Mouse (Mus musculus) kidney, postnatal 0 days (tissue): ENCODE data around the gene Nedd9. TPM values are rescaled to one million over a fixed set of nuclear protein-coding genes. Genes with fewer than 3 reads are reported as not detected.
A peak's percentile ranks its signal among the peaks of the same experiment; 100 is the strongest.

Experiments used
- ATAC-seq: fragments of 200-750 bp; cut with Nextera tagmentation; replicated peaks from 2 replicates; pipeline ENCODE4 v1.8.0; 2017; ENCODE audit warnings: low read depth, moderate number of reproducible peaks, moderate TSS enrichment, moderate library complexity; ENCODE audit not compliant: low FRiP score
- DNase-seq: peaks from one replicate; pipeline ENCODE4 v3.0.0-alpha.2; 2016; ENCODE audit warnings: low spot score
- H3K27ac ChIP-seq: fragments of 300-500 bp; sonication (generic); 2 replicates; pipeline ENCODE4 v1.5.1; 2014; ENCODE audit warnings: mild to moderate bottlenecking
- H3K27me3 ChIP-seq: fragments of 300-500 bp; sonication (generic); 2 replicates; pipeline ENCODE4 v1.6.1; 2014; ENCODE audit warnings: low read length, mixed read lengths; ENCODE audit not compliant: insufficient read depth
- H3K36me3 ChIP-seq: fragments of 300-500 bp; sonication (generic); 2 replicates; pipeline ENCODE4 v1.6.1; 2014; ENCODE audit warnings: low read length, mixed read lengths; ENCODE audit not compliant: insufficient read depth
- H3K4me1 ChIP-seq: fragments of 300-500 bp; sonication (generic); replicated peaks from 2 replicates; pipeline ENCODE4 v1.6.1; 2014; ENCODE audit warnings: antibody characterized with exemption, low read length, mixed read lengths; ENCODE audit not compliant: insufficient read depth
- H3K4me2 ChIP-seq: fragments of 300-500 bp; sonication (generic); 2 replicates; pipeline ENCODE4 v1.6.1; 2014; ENCODE audit warnings: mild to moderate bottlenecking, low read length, moderate library complexity, mixed read lengths
- H3K4me3 ChIP-seq: fragments of 300-500 bp; sonication (generic); replicated peaks from 2 replicates; pipeline ENCODE4 v1.5.1; 2014; ENCODE audit warnings: low read depth, low read length
- H3K9ac ChIP-seq: fragments of 300-500 bp; sonication (generic); 2 replicates; pipeline ENCODE4 v1.6.1; 2014; ENCODE audit warnings: low read depth, low read length
- H3K9me3 ChIP-seq: fragments of 300-500 bp; sonication (generic); replicated peaks from 2 replicates; pipeline ENCODE4 v1.6.1; 2016; ENCODE audit warnings: low read length, inconsistent platforms, mixed read lengths
- CTCF ChIP-seq: IDR thresholded peaks from 2 replicates; pipeline ENCODE4 v1.5.1; 2016; ENCODE audit warnings: antibody characterized with exemption, low read depth, mild to moderate bottlenecking, moderate library complexity
- WGBS: fragments of 180-500 bp; shearing (Covaris S2); extraction: QIAGEN DNeasy Blood & Tissue Kit; methylation state at CpG from one replicate; pipeline ENCODE4 v1.1.7; 2014; 5-methylcytosine and 5-hydroxymethylcytosine counted together
- polyA plus RNA-seq: library from polyadenylated mRNA; unstranded; fragments of >200 nt; fragmentation: Nextera tagmentation; extraction: Ambion mirVana; gene quantifications from 2 replicates; pipeline ENCODE4 v1.2.1, GENCODE M21; 2015

Nedd9 gene
- polyA plus RNA-seq, 1 experiment from 2014 or later = 27.3 TPM

DNA sequence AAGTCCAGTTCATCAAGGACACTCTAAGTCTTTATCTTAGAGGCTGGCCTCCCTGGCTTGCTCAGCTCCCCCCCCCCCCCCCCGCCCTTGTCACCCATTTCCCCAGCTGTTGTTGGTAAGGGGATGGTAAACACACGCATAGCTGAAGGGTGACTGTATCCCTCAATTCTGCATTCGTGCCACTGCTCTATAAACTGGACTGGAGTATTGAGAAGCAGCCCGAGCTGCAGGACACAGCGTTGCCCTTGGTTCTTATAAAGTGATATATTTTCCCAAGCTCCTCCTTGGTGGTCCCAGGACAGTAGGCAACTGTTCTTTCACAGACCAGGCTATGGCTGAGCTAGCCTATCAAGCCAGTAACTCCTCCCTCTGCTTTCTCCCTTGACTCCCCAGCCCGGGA is 85.4 kb downstream of the Nedd9 start:
- Histone ChIP-seq H3K27me3 (no peaks in the 10 kb centered on the region), H3K4me3 (no peak overlapping the region), H3K9ac (no peak overlapping the region), H3K4me2 (no peak overlapping the region), H3K9me3 (no peaks in the 10 kb centered on the region), H3K36me3 (no peaks in the 10 kb centered on the region), H3K4me1 (0 out of 2 replicates have a peak, but pooled peaks cover 2% of the 10 kb centered on the region), H3K27ac (no peak overlapping the region; the same call in 1 of the 2 replicates)
- TF ChIP-seq CTCF = no peak
- ATAC-seq (no peak), DNase-seq (no peak)
- 69% methylated on average over 5 of the region's 6 CpGs for WGBS

DNA sequence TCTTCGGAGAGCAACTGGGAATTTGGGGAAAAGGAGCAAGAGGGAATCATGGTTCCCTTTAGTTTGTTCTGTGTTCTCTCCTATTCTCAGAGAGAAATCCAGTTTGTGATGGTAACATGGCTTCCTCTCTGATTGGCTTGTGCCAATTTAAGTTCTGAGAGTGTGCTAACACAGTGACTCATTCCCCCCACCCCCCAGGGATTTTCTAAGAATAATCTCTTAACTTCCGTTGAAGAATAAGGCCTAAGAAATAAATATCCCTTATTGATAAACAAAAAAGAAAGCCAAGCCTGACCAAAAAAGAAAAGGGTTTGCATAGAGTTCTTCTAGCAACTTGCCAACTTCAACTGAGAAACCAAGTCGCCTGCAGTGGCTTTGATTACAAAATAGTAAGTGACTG is 86.9 kb downstream of the Nedd9 start:
- H3K4me3 ChIP-seq = no peak overlapping the region
- no peaks in the 10 kb centered on the region for H3K36me3 ChIP-seq
- no peak overlapping the region for H3K27ac ChIP-seq
- no peaks in the 10 kb centered on the region for H3K27me3 ChIP-seq
- H3K4me2 ChIP-seq = no peak overlapping the region
- no peak for DNase-seq
- no peak overlapping the region for H3K9ac ChIP-seq
- no peaks in the 10 kb centered on the region for H3K9me3 ChIP-seq
- 0 out of 2 replicates have a peak, but pooled peaks cover 2% of the 10 kb centered on the region for H3K4me1 ChIP-seq
- WGBS = 82% methylated on average over 3 of the region's 3 CpGs
- no peak for ATAC-seq
- TF ChIP-seq CTCF = no peak

DNA sequence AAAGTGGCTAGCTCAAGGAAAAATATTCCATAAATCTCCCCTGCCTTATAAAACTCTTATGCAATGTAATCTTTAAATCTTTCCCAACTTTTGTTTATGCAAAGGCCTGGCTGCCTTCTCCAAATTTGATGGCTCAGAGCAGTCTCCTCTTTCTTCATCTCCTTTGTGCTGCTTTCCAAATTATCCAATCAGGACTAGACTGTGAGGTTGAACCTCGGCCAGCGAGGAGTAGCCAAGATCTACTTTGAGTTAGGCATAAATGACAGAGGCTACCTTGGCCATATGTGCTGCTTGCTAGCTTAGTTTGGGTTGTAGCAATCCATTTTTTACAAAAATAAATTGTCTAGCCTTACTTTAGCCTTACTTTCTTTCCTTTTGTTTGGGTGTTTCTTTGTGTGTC is 95.0 kb downstream of the Nedd9 start:
- H3K9ac ChIP-seq = no peak overlapping the region
- TF ChIP-seq CTCF = no peak
- H3K4me2 ChIP-seq = no peak overlapping the region
- H3K36me3 ChIP-seq = no peaks in the 10 kb centered on the region
- no peaks in the 10 kb centered on the region for H3K4me1 ChIP-seq
- H3K4me3 ChIP-seq = no peak overlapping the region
- no peak overlapping the region for H3K27ac ChIP-seq
- no peaks in the 10 kb centered on the region for H3K9me3 ChIP-seq
- DNase-seq (no peak), ATAC-seq (no peak)
- H3K27me3 ChIP-seq = no peaks in the 10 kb centered on the region
- 82% methylated on average over 2 of the region's 2 CpGs for whole genome bisulfite sequencing

DNA sequence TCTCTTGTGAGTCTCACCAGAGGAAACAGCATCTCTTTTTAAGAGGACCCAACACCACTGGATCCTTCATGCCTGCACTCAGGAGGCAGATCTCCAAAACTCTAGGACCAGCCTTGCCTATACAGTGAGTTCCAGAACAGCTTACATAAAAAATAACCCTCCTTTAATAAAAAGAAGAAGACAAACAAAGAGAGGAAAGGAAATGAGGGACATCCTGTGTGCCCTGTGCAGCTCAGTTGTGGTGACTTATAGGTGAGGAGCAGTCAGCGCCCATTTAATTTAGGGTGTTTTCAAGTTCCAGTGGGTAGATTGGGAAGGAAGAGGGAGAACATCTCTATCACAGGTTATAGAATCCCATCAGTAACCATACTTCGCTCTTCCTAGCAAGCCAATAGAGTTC is 96.5 kb downstream of the Nedd9 start:
- Histone ChIP-seq H3K9me3 (no peaks in the 10 kb centered on the region), H3K27ac (no peak overlapping the region), H3K27me3 (no peaks in the 10 kb centered on the region), H3K4me2 (no peak overlapping the region), H3K4me1 (no peaks in the 10 kb centered on the region), H3K9ac (no peak overlapping the region), H3K36me3 (no peaks in the 10 kb centered on the region), H3K4me3 (no peak overlapping the region)
- no peak for TF ChIP-seq CTCF
- DNase-seq (no peak), ATAC-seq (no peak)
- WGBS = 91% methylated on average over 2 of the region's 2 CpGs

DNA sequence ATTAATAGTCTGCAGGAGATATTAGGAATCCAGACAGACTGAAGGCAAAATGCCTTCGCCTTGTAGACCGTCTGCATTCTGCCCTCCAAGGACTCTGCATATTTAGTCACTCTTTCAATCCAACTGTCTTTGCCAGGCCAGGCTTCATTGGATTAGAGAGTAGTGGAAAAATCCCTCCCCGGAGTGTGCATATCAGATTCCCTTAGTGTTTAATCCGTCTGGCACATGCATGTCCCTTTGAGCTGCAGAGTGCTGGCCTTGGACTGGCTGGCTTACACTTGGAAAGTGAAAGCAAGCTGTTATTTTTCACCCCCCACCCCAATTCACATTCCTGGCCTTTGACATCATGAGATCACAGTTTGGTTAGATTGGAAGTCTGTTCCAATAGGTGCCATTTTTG is 100.6 kb downstream of the Nedd9 start:
- Histone ChIP-seq H3K36me3 (no peaks in the 10 kb centered on the region), H3K27me3 (no peaks in the 10 kb centered on the region), H3K27ac (no peak overlapping the region), H3K4me1 (no peaks in the 10 kb centered on the region), H3K4me3 (no peak overlapping the region), H3K9ac (no peak overlapping the region), H3K9me3 (no peaks in the 10 kb centered on the region), H3K4me2 (no peak overlapping the region)
- no peak for TF ChIP-seq CTCF
- 54% methylated on average over 4 of the region's 4 CpGs for WGBS
- peak; percentile 19 for DNase-seq
- no peak for ATAC-seq

GRCm38 (mm10) chr13:41384896-41385295 is 102.3 kb downstream of the Nedd9 start:
- no peak for ATAC-seq
- Histone ChIP-seq H3K4me2 (no peak overlapping the region), H3K27ac (no peak overlapping the region), H3K36me3 (no peaks in the 10 kb centered on the region), H3K4me1 (no peaks in the 10 kb centered on the region), H3K27me3 (no peaks in the 10 kb centered on the region), H3K9ac (no peak overlapping the region), H3K9me3 (no peaks in the 10 kb centered on the region), H3K4me3 (no peak overlapping the region)
- TF ChIP-seq CTCF = no peak
- DNase-seq = no peak
- WGBS = 70% methylated on average over 4 of the region's 4 CpGs

DNA sequence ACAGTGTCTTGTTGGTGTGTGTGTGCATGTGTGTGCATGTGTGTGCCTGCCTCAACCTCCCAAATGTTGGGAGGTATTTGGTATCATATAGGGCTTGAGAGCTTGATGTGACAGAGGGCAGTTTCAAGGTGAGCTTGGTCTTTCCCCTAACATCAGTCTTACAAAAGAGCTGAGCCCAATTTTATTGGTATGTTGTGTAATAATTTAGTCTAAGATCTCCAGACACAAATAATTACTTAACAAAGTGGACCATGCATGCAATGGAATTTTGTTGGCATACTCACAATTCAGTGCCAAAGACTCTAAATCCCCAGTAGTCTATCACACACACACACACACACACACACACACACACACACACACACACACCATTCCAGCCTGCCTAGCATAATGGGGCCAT is 104.5 kb downstream of the Nedd9 start:
- Histone ChIP-seq H3K36me3 (no peaks in the 10 kb centered on the region), H3K4me1 (no peaks in the 10 kb centered on the region), H3K9ac (no peak overlapping the region), H3K4me3 (no peak overlapping the region), H3K9me3 (no peaks in the 10 kb centered on the region), H3K27ac (no peak overlapping the region), H3K4me2 (no peak overlapping the region), H3K27me3 (no peaks in the 10 kb centered on the region)
- DNase-seq = no peak
- no peak for ATAC-seq
- TF ChIP-seq CTCF = no peak
